Mouse (Mus musculus) intestine, embryonic 15.5 days (tissue): ENCODE data around the gene Zfp444. TPM values are rescaled to one million over a fixed set of nuclear protein-coding genes. Genes with fewer than 3 reads are reported as not detected.
"Not testable (repeated sequence)": the region's sequence is repeated elsewhere in the genome, so short reads cannot be mapped to it uniquely, and the experiment has no call there.

Experiments
- ATAC-seq: fragments of 200-750 bp; cut with Nextera tagmentation; 2 replicates; pipeline ENCODE4 v1.8.0; 2017; ENCODE audit warnings: moderate TSS enrichment, moderate library complexity
- H3K27ac ChIP-seq: fragments of 300-500 bp; sonication (generic); 2 replicates; pipeline ENCODE4 v1.5.1; 2015; ENCODE audit warnings: mild to moderate bottlenecking, inconsistent platforms
- H3K27me3 ChIP-seq: fragments of 300-500 bp; sonication (generic); replicated peaks from 2 replicates; pipeline ENCODE4 v1.6.1; 2015; ENCODE audit warnings: inconsistent platforms
- H3K36me3 ChIP-seq: fragments of 300-500 bp; sonication (generic); 2 replicates; pipeline ENCODE4 v1.6.1; 2015; ENCODE audit warnings: inconsistent platforms
- H3K4me1 ChIP-seq: fragments of 300-500 bp; sonication (generic); replicated peaks from 2 replicates; pipeline ENCODE4 v1.6.1; 2015; ENCODE audit warnings: inconsistent platforms
- H3K4me2 ChIP-seq: fragments of 300-500 bp; sonication (generic); replicated peaks from 2 replicates; pipeline ENCODE4 v1.6.1; 2015; ENCODE audit warnings: mild to moderate bottlenecking, inconsistent platforms
- H3K4me3 ChIP-seq: fragments of 300-500 bp; sonication (generic); replicated peaks from 2 replicates; pipeline ENCODE4 v1.5.1; 2015; ENCODE audit warnings: inconsistent platforms
- H3K9ac ChIP-seq: fragments of 300-500 bp; sonication (generic); 2 replicates; pipeline ENCODE4 v1.6.1; 2015; ENCODE audit warnings: inconsistent platforms
- H3K9me3 ChIP-seq: fragments of 300-500 bp; sonication (generic); 2 replicates; pipeline ENCODE4 v1.6.1; 2016; ENCODE audit warnings: inconsistent platforms
- WGBS: fragments of 180-500 bp; shearing (Covaris S2); methylation state at CpG from one replicate; pipeline ENCODE4 v1.1.7; 2015; 5-methylcytosine and 5-hydroxymethylcytosine counted together
- polyA plus RNA-seq: library from polyadenylated mRNA; unstranded; fragments of >200 nt; fragmentation: Nextera tagmentation; extraction: Ambion mirVana; gene quantifications from 2 replicates; pipeline ENCODE4 v1.2.1, GENCODE M21; 2015

Zfp444 gene
- polyA plus RNA-seq, 1 experiment from 2014 or later, result 43.4 TPM

GRCm38 (mm10) chr7:6239787-6240186, 67.8 kb downstream of the Zfp444 start:
- WGBS, result 46% methylated on average over 11 of the region's 11 CpGs
- no peaks in the 10 kb centered on the region for H3K36me3 ChIP-seq
- H3K9me3 ChIP-seq, result no peaks in the 10 kb centered on the region
- no peaks in the 10 kb centered on the region for H3K4me1 ChIP-seq
- ATAC-seq, result no peak
- H3K27me3 ChIP-seq, result no peaks in the 10 kb centered on the region
- H3K4me3 ChIP-seq, result no peak overlapping the region
- no peak overlapping the region for H3K4me2 ChIP-seq
- H3K9ac ChIP-seq, result no peak overlapping the region
- H3K27ac ChIP-seq, result no peak overlapping the region

- H3K27me3 ChIP-seq, H3K9ac ChIP-seq, H3K4me2 ChIP-seq, H3K4me1 ChIP-seq, H3K4me3 ChIP-seq, H3K27ac ChIP-seq, H3K9me3 ChIP-seq, H3K36me3 ChIP-seq: not testable (repeated sequence)
- ATAC-seq, result peak; percentile 55; the same call in 1 of the 2 replicates
- 22% methylated on average over 1 of the region's 1 CpGs for WGBS
These were observed 68.9 kb downstream of the Zfp444 start for GRCm38 (mm10) chr7:6240841-6241425.

Other genes starting within 250 kb of the Zfp444 start
- gene Vmn1r65, start 161.2 kb upstream of the Zfp444 start, polyA plus RNA-seq, result not detected in 2 replicates
- gene Nlrp4c, start 127.1 kb upstream of the Zfp444 start, polyA plus RNA-seq, result not detected in 2 replicates
- gene Zfp787, start 16.2 kb upstream of the Zfp444 start, polyA plus RNA-seq, result 27.4 and 29.8 TPM in 2 replicates
- gene Galp, start 24.9 kb downstream of the Zfp444 start, polyA plus RNA-seq, result not detected in 2 replicates
- not detected in 2 replicates for gene Zscan5b, start 50.1 kb downstream of the Zfp444 start, polyA plus RNA-seq
- gene Epp13, start 80.5 kb downstream of the Zfp444 start, polyA plus RNA-seq, result not detected in 2 replicates
- 5.4 and 6.5 TPM in 2 replicates for gene Zfp667, start 114.4 kb downstream of the Zfp444 start, polyA plus RNA-seq
- 4.5 and 4.9 TPM in 2 replicates for gene Zfp583, start 159.1 kb downstream of the Zfp444 start, polyA plus RNA-seq
- gene Gm3854, start 171.5 kb downstream of the Zfp444 start, polyA plus RNA-seq, result 0.85 and 1.3 TPM in 2 replicates
- gene Zfp78, start 191.1 kb downstream of the Zfp444 start, polyA plus RNA-seq, result 2.0 and 2.3 TPM in 2 replicates
- 7.8 and 8.2 TPM in 2 replicates for gene Zfp28, start 211.1 kb downstream of the Zfp444 start, polyA plus RNA-seq
- gene Smim17, start 226.5 kb downstream of the Zfp444 start, polyA plus RNA-seq, result 0.15 and 0.20 TPM in 2 replicates
- not detected in 2 replicates for gene Gm20715, start 238.1 kb downstream of the Zfp444 start, polyA plus RNA-seq